Mouse (Mus musculus) liver, embryonic 14.5 days (tissue): ENCODE measurements at regions not wholly inside any gene's neighbourhood (a gene's known extent, or its start where the extent isn't known, plus 50 kb on each side); places are given as distances from the start of the nearest gene placed in this dataset.

Experiments used
- CTCF ChIP-seq: IDR thresholded peaks from 2 replicates; pipeline ENCODE4 v1.5.1; 2016; ENCODE audit warnings: antibody characterized with exemption, low read depth, control low read depth
- EP300 ChIP-seq: IDR thresholded peaks from 2 replicates; pipeline ENCODE4 v1.6.1; 2016; ENCODE audit warnings: antibody characterized with exemption, low read depth

GRCm38 (mm10) chr2:75064406-75065115 is 239.0 kb downstream of the Mtx2 start:
- TF ChIP-seq EP300 (no peak), CTCF (no peak)
